Mouse (Mus musculus): Measurements from ENCODE around the gene Asb8.

DNA sequence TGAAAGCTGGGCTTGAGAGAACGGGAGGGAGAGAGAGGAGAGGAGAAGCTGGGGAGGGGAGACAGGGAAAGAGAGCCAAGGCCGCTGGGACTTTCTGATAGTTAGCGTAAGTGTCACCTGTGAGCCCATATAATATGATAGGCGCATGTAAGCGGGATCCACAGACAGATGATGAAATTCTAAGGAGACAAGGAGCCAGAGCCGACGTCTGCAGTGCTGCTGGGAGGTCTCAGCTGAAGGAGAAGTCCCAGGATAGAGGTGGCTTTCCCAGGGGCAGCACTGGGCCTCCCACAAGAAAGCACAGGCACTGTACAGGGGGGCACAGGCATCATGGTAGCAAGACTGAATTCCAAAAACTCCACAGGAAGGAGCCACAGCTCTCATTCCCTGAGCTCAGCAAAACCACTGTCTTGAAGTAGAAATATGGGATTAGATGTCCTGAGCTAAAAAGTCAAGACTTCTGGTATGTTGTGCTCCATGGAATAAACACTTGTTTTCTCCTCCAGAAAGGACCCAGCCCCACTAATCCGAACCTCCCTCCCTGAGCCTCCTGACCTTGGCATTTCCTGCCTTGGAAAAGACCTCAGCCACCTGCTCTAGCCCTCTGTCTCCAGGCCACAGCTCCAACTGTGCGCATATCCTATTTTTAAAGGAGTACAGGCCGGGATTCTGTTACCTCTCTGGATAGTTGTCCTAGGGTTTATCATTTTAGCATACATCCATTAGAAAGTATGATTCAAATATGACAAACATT, 51.1 kb downstream of the Asb8 start:
- TF ChIP-seq POLR2A (IDR thresholded peaks at IDR 0.05; ENCODE audit: control insufficient read depth, extremely low read depth, insufficient read depth, low read length, poor library complexity) (no peak), CTCF (IDR thresholded peaks at IDR 0.05; ENCODE audit: borderline replicate concordance, control insufficient read depth, extremely low read depth, insufficient read depth, low read length, poor library complexity) (no peak)
